Mouse (Mus musculus): ENCODE measurements at regions not wholly inside any gene's neighbourhood (a gene's known extent, or its start where the extent isn't known, plus 50 kb on each side); places are given as distances from the start of the nearest gene placed in this dataset.

GRCm38 (mm10) chr8:82476708-82477425 lies 73.8 kb upstream of the Il15 start:
- ATAC-seq (ENCODE audit: poor library complexity, severe bottlenecking), result no peak

- no peak for ATAC-seq (ENCODE audit: poor library complexity, severe bottlenecking)
These were observed 70.2 kb upstream of the Il15 start for GRCm38 (mm10) chr8:82473266-82473665.

DNA sequence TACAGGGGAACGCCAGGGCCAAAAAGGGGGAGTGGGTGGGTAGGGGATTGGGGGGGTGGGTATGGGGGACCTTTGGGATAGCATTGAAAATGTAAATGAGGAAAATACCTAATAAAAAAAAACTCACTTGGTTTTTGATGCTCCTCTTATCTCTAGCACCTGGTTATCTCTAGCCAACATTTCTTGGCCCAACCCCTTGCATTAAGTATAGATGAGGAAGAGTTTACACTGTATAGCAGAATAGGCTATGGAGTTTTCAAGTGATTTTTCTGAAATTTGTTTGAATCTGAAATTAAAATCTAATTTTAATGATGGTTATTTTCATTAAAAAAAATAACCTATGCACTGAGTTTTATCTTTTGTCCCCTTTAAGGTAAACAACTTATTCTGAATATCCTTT lies 68.8 kb upstream of the Il15 start:
- no peak for ATAC-seq (ENCODE audit: poor library complexity, severe bottlenecking)

DNA sequence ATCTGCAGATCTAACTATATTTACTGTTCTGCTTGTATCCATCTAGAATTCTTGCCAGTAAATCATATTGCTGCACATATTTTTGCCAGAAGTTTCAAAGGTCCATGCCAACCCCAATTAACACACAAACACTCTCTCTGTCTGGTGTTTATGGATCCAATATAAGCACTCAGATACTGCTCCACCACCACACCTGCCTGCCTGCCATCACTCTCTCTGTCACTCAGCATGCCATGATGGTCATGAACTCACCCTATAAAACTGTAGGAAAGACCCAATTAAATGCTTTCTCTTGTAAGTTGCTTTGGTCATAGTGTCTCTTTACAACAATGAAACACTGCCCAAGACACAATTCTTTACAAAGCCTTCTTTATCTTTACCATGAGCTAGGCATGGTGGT lies 66.8 kb upstream of the Il15 start:
- ATAC-seq (ENCODE audit: poor library complexity, severe bottlenecking), result no peak

DNA sequence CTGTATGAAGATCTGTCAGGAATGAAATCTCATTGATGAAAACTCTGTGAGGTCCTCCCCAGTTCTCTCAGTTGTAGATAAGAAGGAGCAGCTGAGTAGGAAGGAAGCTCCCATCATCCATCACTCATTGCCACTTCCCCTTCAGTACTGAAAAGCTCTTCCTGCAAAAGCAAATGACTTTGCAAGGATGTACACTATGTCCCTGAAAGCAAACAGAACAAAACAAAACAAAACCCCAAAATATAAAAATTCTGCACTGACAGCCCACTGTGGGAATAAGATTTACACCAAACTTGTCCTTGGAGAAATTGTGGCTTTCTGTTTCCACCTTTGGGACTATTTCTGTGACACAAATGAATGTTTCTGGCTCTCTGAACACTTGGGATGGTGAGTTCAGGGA lies 59.8 kb upstream of the Il15 start:
- ATAC-seq (ENCODE audit: poor library complexity, severe bottlenecking), result 0 out of 2 replicates have a peak, but pooled peaks have one; percentile 31

DNA sequence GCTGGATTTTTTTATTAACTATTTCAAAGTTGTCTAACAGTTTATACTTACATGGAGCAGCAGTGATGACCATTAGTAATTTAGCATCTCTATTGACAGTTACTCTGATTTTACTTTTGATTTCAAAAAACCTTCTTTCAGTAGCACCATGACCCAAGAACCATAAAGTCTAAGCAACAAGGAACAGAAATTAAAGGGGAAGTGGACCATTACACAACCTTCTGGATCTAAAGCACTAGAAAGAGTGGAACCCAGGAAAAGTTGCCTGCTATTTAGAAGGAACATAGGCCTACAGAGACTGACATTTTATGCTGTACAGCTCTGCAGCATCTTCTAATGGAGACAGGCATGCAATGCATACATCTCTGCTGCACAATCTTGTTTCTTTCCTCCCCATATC lies 56.0 kb upstream of the Il15 start:
- peak; percentile 90 for ATAC-seq (ENCODE audit: poor library complexity, severe bottlenecking)

- no peak for ATAC-seq (ENCODE audit: poor library complexity, severe bottlenecking)
These were observed 51.0 kb upstream of the Il15 start for GRCm38 (mm10) chr8:82454056-82454455.

Measured in megakaryocyte, adult 5-6 weeks (primary cell).